Mouse (Mus musculus) monocyte, adult 5-6 weeks (primary cell): ENCODE data around the gene Igfbp1. TPM values are rescaled to one million over a fixed set of nuclear protein-coding genes. Genes with fewer than 3 reads are reported as not detected.

Experiments
- ATAC-seq: fragments of 153-309, 156-312 bp; replicated peaks from 2 replicates; pipeline ENCODE4 v1.8.0; 2017; ENCODE audit warnings: mild to moderate bottlenecking; ENCODE audit not compliant: low TSS enrichment, insufficient number of reproducible peaks, severe bottlenecking, poor library complexity, low FRiP score
- total RNA-seq: library from RNA; stranded (forward); fragments of 200-1000, 200-491, 200-594 nt; gene quantifications from 3 replicates; pipeline ENCODE4 v1.2.3, GENCODE M21; 2017

The Igfbp1 gene
- total RNA-seq, 1 experiment from 2014 or later, result not detected

- no peak for ATAC-seq
Observed at GRCm38 (mm10) chr11:7226200-7226599, 28.6 kb downstream of the Igfbp1 start.

DNA sequence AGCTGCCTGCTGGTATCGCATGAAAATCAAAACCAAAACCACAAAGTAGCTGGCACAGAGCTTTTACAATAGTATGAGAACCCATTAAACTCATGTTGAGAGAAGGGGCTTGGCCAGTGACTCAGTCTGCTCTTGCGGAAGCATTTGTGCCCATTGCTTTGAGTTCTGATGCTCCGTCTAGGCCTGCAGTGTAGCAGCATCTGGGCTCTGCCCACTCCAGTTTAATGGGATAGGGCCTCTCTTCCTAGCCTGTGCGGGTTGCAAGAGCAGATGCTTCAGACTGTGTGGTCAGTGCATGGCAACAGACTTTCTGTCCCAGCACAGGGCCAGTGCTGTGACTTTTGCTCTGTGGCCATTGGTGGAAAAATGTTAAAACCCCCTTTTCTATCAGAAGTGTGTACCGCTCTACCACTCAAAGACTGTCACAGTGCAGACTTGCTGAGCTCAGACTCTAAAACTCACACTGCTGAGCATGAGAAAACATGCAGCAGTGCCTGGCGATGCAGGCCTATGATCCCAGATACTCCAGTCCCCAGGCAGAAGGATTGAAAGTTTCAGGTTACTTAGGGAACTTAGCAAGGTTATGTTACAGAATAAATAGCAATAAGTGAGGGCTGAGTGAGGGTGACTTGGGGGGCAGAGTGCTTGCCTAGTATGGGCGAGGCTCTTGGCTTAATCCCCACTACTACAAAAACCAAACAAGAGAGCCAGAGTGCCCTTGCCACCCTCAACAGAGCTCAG, 29.4 kb downstream of the Igfbp1 start:
- ATAC-seq, result no peak

GRCm38 (mm10) chr11:7228107-7228506, 30.5 kb downstream of the Igfbp1 start:
- ATAC-seq, result no peak

GRCm38 (mm10) chr11:7230000-7230399, 32.4 kb downstream of the Igfbp1 start:
- no peak for ATAC-seq

- no peak for ATAC-seq
Observed at GRCm38 (mm10) chr11:7231958-7232357, 34.4 kb downstream of the Igfbp1 start.

GRCm38 (mm10) chr11:7233333-7233732, 35.8 kb downstream of the Igfbp1 start:
- ATAC-seq, result no peak

- no peak for ATAC-seq
Observed at GRCm38 (mm10) chr11:7234436-7234835, 36.9 kb downstream of the Igfbp1 start.

GRCm38 (mm10) chr11:7234981-7235609, 37.5 kb downstream of the Igfbp1 start:
- no peak for ATAC-seq

DNA sequence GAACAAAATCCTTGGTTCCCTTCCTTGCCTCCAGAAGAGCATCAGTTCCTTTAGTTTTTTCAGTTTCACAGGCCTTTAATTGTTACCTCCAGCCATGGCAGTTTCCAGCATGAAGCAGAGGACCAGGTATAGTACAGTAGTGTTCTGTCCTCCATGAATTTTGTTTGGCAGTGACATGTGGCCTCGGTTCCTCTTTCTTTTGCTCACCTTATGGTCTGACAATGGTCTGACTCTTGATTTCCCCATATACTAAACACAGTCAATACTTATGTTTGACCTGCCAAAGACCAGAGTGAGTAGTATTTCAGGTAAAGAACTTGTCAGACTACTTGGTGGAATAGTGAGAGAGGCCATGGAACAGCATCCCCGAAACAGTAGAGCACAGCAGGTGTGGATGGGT, 39.2 kb downstream of the Igfbp1 start:
- ATAC-seq, result no peak

DNA sequence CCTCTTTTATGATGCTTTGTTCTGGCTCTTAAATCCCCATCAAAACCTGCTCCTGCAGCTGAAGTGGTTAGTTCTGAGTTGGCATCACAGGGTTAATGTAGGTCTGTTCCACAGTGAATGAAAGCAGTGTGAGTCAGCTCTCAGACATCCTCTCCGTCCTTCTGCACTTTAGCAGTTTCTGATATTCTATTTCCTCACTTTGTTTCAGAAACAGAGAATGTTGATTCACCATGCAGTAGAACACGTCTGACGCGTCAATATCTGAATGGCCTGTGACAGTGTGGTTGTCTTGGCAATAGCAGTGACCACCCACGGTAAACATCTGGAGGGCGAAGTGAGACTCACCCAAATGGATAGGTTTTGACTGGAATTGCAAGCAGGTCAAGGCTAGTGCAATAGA, 40.1 kb downstream of the Igfbp1 start:
- ATAC-seq, result no peak

DNA sequence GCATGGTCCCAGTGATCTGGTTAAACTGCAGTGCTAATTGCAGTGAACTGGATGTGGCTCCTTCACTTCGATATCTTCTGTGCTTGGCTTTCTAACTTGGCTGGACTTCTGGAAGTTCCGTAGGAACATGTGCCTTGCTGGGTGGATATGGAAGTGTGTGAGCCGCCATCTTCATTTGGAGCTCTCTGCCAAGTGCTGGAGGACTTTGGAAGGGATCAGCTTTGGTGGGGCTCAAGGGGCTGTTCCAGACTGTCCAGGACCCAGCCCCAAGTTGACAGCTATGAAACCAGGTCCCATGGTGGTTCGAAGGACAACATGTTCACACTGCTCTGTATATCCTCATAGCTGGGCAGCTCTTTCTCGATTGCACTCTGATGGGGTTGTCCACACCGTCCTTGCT, 41.0 kb downstream of the Igfbp1 start:
- no peak for ATAC-seq

DNA sequence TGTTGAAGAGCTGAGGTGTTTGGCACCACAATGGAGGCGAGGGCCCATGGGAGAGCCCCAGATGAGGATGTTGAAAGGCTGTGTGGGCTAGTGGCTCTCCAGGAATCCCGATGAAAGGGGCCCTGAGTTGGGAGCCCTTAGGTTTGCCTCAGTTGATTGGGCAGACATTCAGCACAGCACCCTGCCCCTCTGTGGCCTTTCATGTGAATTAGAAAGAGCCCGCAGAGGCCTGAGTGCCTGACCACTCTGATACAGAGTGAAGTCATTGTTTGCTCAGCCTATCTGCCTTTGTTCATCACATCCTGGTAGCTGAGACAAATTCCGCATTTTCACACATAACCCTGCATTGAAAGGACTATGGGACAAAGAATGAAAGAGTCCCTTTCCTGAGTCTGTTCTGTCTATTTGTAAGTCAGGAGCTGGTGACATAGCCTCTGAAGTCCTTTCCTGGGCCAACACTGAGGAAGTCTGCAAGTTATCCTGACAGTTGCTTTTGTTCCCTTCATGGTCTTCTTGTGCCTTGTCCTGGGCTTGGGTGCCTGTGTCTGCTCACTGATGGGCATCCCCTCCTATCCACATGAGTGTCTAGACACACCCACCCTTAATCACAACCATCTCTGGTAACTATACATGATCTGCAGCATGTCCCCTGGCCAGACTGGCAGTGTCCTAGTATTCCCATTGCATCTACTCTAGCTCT, 41.6 kb downstream of the Igfbp1 start:
- ATAC-seq, result no peak

DNA sequence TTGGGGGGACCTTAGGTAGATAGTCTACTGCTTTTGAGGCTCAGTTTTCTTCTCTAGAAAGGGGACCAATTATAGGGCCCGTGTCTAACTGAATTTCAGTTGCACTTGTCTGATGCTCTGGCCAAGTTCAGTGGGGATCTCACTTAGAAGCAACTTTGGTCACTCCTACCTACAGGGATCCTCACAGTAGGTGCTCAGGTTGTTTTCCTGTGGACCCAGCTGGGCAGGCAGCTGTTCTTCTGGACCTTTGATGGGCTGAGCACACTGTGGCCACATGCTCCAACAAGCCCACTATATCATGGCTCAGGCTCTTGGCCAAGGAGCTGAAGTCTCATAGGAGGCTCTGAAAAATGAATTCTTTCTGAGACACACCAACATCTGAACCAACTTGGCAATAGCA, 47.2 kb downstream of the Igfbp1 start:
- ATAC-seq, result no peak

GRCm38 (mm10) chr11:7250415-7250814, 52.8 kb downstream of the Igfbp1 start:
- no peak for ATAC-seq

DNA sequence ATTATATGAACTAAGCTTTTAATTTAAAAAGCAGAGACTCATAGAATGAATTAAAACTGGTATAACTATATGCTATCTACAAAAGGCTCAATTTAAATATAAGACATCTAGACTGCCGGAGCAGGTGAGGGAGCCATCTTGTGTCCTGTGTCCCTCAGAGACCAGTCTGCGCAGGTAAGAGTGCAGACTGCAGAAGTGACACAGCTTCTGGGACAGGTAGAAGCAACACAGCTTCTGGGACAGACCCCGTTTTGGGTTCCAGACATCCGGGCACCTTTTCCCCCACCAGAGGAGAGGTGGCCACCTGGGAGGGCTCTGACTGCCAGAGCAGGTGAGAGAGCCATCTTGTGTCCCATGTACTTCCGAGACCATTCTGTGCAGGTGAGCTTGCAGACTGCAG, 53.3 kb downstream of the Igfbp1 start:
- ATAC-seq, result no peak

Other genes with a start within 250 kb of the Igfbp1 start
- gene Adcy1, start 134.3 kb upstream of the Igfbp1 start, total RNA-seq, result not detected in 3 replicates
- not detected in 3 replicates for gene Gm11985, start 9.2 kb upstream of the Igfbp1 start, total RNA-seq
- not detected in 3 replicates for gene Igfbp3, start 16.1 kb downstream of the Igfbp1 start, total RNA-seq